Mouse (Mus musculus): ENCODE measurements at regions not wholly inside any gene's neighbourhood (a gene's known extent, or its start where the extent isn't known, plus 50 kb on each side); places are given as distances from the start of the nearest gene placed in this dataset.

DNA sequence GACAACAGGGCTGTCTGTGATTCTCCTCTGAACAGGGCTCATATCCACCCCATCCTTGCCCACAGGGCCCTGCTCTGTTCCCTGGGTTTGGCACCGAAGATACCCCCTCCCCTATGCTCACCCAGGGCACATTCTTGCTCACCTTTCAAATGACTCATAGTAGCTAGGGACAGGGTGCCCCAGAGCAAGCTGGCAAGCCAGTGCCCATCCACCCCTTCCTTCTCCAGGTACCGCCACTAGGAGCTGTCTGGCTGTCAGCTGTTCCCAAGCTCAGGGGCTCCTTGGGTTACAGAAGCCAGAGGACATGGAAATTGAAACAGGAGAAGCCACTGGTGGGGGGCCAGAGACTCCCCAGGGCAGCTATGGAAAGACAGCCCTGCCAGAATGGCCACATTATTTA lies 216.4 kb downstream of the Ly86 start:
- Histone ChIP-seq H3K27me3 (ENCODE audit: poor library complexity, severe bottlenecking) (0 out of 2 replicates have a peak, but pooled peaks cover 8% of the 10 kb centered on the region), H3K4me1 (peaks cover 34% of the 10 kb centered on the region), H3K4me3 (no peak overlapping the region), H3K27ac (peak overlapping the region; percentile 31), H3K9me3 (no peaks in the 10 kb centered on the region), H3K36me3 (replicated peaks) (no peaks in the 10 kb centered on the region)
- 67% methylated on average over 2 of the region's 2 CpGs for WGBS
- no peak for DNase-seq (ENCODE audit: extremely low spot score, low spot score)

DNA sequence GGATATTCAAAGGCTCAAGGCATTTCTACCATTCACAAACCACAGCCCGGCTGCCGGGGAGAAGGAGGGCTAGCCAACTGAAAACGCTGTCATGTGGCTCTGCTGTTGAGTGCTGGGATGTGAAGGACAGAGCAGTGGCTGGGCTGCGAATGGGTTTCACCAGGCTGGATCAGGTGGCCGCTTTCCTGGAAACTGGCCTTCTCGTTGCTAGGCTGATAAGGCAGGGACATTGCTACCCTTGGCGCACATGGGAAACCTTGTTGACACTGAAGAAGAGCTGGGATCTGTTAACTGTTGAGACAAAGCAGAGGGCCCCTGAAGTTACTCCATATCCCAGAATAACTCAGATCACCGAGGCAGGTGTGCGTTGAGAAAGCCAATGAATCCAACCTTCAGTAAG lies 216.1 kb upstream of the Rreb1 start:
- no peak for DNase-seq (ENCODE audit: extremely low spot score, low spot score)
- Histone ChIP-seq H3K36me3 (replicated peaks) (no peaks in the 10 kb centered on the region), H3K4me3 (no peak overlapping the region), H3K27ac (0 out of 2 replicates have a peak overlapping the region, but pooled peaks have one; percentile 51), H3K9me3 (no peaks in the 10 kb centered on the region), H3K4me1 (peaks cover 34% of the 10 kb centered on the region), H3K27me3 (ENCODE audit: poor library complexity, severe bottlenecking) (0 out of 2 replicates have a peak, but pooled peaks cover 8% of the 10 kb centered on the region)
- 59% methylated on average over 9 of the region's 9 CpGs for WGBS

DNA sequence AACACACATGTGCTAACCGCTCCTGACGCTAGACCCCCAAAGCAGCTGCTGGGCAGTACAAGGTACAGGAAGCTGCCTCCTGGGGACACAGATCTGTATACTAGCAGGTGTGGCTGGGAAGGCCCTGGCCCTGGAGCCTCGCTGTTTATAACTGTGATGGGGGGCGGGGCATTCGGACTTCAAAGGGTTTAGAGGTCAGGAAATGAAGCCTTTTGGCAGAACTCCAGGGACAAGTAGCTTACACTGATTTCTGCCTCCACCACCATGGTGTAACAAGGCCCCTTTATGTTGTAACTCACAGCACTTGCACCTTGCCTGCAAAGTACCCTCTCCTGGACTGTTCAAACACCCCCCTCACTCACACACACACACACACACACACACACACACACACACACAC lies 215.5 kb upstream of the Rreb1 start:
- Histone ChIP-seq H3K4me3 (no peak overlapping the region), H3K4me1 (peaks cover 34% of the 10 kb centered on the region), H3K27ac (0 out of 2 replicates have a peak overlapping the region, but pooled peaks have one; percentile 51), H3K36me3 (replicated peaks) (no peaks in the 10 kb centered on the region), H3K9me3 (no peaks in the 10 kb centered on the region), H3K27me3 (ENCODE audit: poor library complexity, severe bottlenecking) (0 out of 2 replicates have a peak, but pooled peaks cover 8% of the 10 kb centered on the region)
- WGBS = 50% methylated on average over 5 of the region's 5 CpGs
- DNase-seq (ENCODE audit: extremely low spot score, low spot score) = no peak

DNA sequence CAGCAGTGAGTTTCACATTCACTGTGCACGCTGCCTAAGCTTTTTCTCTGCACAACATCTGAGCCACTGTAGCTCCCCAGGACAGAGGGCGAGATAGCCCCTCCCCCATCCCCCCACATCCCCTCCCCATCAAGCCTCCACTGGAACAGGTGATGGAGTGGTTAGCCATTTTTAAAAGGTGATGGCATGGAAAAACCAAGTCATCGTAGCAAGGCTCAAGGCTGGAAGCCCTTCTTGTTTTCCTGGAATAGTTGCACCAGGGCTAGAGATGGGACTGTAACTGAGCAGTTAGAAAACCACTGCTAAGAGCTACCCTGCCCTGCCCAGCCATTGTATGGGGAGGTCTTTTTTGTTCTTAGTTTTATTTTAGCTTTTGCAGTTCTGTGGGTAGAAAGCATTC lies 209.1 kb upstream of the Rreb1 start:
- Histone ChIP-seq H3K27me3 (ENCODE audit: poor library complexity, severe bottlenecking) (no peaks in the 10 kb centered on the region), H3K9me3 (no peaks in the 10 kb centered on the region), H3K4me1 (no peaks in the 10 kb centered on the region), H3K36me3 (replicated peaks) (no peaks in the 10 kb centered on the region), H3K4me3 (no peak overlapping the region), H3K27ac (no peak overlapping the region)
- WGBS = 73% methylated on average over 3 of the region's 3 CpGs
- DNase-seq (ENCODE audit: extremely low spot score, low spot score) = no peak

DNA sequence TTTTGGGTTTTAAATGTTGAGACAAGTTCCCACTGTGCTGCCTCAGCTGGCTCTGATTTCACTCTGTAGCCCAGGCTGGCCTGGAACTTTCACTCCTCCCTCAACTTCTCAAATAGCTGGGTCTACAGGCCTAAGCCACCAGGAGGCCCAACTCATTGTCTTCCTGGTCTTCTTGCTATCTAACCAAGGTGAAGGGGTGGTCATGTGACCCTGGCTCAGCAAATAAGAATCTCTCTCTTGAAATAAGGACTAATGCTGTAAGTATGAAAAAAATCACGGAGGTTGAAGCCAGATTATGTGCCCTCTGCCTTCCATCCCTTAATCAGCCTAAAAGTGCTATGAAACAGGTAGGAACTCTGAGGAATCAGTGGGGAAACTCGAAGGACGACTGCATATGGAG lies 208.7 kb upstream of the Rreb1 start:
- Histone ChIP-seq H3K4me1 (no peaks in the 10 kb centered on the region), H3K27ac (no peak overlapping the region), H3K36me3 (replicated peaks) (no peaks in the 10 kb centered on the region), H3K27me3 (ENCODE audit: poor library complexity, severe bottlenecking) (no peaks in the 10 kb centered on the region), H3K4me3 (no peak overlapping the region), H3K9me3 (no peaks in the 10 kb centered on the region)
- no peak for DNase-seq (ENCODE audit: extremely low spot score, low spot score)
- 84% methylated on average over 3 of the region's 3 CpGs for WGBS

DNA sequence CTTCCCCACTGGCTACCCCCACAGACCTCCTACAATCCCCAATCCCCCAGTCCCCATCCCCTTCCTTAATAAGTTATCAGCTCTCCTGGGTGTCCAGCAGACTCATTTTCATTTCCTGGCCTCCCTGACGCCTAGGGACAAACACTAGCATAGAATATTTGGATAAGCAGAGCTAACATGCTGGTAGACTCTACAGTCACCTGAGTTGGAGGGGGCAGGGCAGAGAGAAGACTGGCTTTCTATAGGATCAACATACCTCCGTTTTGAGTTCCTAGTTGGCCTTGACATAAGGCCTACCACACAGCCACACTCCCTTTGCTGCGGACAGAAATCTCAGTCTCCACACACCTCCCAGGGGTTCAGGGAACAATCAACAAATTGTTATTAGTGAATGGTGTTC lies 205.2 kb upstream of the Rreb1 start:
- Histone ChIP-seq H3K4me3 (no peak overlapping the region), H3K27ac (no peak overlapping the region), H3K9me3 (no peaks in the 10 kb centered on the region), H3K27me3 (ENCODE audit: poor library complexity, severe bottlenecking) (no peaks in the 10 kb centered on the region), H3K4me1 (no peaks in the 10 kb centered on the region), H3K36me3 (replicated peaks) (no peaks in the 10 kb centered on the region)
- no peak for DNase-seq (ENCODE audit: extremely low spot score, low spot score)
- WGBS = 67% methylated on average over 3 of the region's 3 CpGs

DNA sequence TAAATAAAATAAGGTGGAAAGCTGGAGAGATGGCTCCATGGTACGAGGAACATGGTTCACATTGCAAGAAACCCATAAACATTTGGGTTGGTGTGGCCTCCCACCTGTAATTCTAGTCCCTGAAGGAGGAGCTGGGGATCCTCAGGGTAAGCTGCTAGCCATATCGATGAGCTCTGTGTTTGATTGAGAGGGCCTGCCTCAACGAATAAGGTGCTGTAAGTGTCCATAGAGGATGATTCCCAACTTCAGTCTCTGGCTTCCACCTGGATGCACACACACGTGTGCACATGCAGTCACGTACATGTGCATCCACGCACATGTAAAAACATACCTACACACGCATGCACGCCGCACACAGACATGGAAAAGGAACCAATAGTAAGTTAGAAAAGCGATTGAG lies 199.0 kb upstream of the Rreb1 start:
- no peaks in the 10 kb centered on the region for H3K36me3 ChIP-seq (replicated peaks)
- H3K27ac ChIP-seq = peak overlapping the region; percentile 79; the same call in 1 of the 2 replicates
- no peaks in the 10 kb centered on the region for H3K9me3 ChIP-seq
- H3K4me1 ChIP-seq = peaks cover 9% of the 10 kb centered on the region
- 88% methylated on average over 10 of the region's 10 CpGs for WGBS
- no peaks in the 10 kb centered on the region for H3K27me3 ChIP-seq (ENCODE audit: poor library complexity, severe bottlenecking)
- no peak for DNase-seq (ENCODE audit: extremely low spot score, low spot score)
- no peak overlapping the region for H3K4me3 ChIP-seq

DNA sequence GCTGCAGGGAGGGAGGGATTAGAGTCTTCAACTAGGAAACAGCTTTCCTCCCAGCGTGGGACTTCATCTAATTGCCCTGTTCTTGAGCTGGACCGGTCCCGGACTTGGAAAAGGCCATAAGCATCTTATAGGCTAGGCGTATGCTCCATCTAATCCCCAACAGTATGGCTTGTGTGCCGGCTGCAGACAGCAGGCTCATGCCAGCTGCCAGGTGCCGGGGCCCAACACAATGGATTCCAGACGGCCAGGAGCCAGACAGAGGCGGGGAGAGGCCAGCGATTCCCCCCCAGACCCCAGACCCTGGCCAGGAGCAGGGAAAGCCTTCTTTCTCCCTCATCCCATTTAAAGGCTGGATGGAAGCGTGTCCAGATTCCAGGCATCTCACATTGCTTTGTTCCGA lies 198.4 kb upstream of the Rreb1 start:
- 29% methylated on average over 11 of the region's 11 CpGs for WGBS
- peak; percentile 54 for DNase-seq (ENCODE audit: extremely low spot score, low spot score)
- Histone ChIP-seq H3K27me3 (ENCODE audit: poor library complexity, severe bottlenecking) (no peaks in the 10 kb centered on the region), H3K4me3 (no peak overlapping the region; the same call in 1 of the 2 replicates), H3K4me1 (peaks cover 9% of the 10 kb centered on the region), H3K36me3 (replicated peaks) (no peaks in the 10 kb centered on the region), H3K27ac (peak overlapping the region; percentile 79), H3K9me3 (no peaks in the 10 kb centered on the region)

DNA sequence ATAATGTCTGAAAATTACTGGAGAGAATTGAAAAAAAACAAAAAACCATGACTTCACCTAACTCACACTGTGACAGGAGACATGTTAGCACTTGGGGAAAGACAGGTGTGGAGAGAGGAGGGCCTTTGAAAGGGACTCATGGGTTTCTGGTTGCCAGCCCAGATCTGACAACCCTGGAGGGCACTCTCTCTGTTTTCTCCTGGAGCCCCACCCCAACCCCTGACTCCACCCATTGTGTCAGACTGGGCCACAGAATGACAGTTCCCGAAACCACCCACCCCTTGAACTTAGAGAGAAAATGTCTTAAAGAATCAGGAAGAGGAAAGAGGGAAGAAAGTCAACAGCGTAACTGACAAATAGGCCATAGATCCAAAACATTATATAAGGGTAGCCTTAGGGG lies 197.4 kb upstream of the Rreb1 start:
- no peaks in the 10 kb centered on the region for H3K27me3 ChIP-seq (ENCODE audit: poor library complexity, severe bottlenecking)

DNA sequence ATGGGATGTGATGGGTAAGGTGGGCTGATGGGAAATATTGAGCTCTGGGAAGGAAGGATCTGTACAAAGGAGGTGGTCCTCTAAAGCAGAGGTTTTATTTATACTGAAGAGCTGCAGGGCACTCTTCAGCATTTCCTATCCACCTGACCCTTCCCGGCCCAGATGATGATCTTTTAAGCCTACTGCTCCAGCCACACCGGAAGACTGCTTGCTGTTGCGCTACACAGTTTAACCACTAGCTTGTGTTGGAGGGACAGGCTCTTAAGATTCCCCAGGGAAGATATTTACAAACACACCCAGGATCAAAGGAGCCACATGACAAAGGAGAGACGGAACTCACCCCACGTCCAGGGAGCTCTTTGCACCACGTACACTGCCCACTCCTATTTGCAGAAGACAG lies 196.8 kb upstream of the Rreb1 start:
- H3K36me3 ChIP-seq (replicated peaks) = no peaks in the 10 kb centered on the region
- H3K4me1 ChIP-seq = peaks cover 9% of the 10 kb centered on the region
- no peak overlapping the region for H3K27ac ChIP-seq
- H3K27me3 ChIP-seq (ENCODE audit: poor library complexity, severe bottlenecking) = no peaks in the 10 kb centered on the region
- no peak for DNase-seq (ENCODE audit: extremely low spot score, low spot score)
- no peak overlapping the region for H3K4me3 ChIP-seq
- WGBS = 72% methylated on average over 6 of the region's 6 CpGs
- H3K9me3 ChIP-seq = no peaks in the 10 kb centered on the region

More for the DNA sequence above, 197.4 kb upstream of the Rreb1 start:
- 85% methylated on average over 2 of the region's 2 CpGs for WGBS
- Histone ChIP-seq H3K9me3 (no peaks in the 10 kb centered on the region), H3K4me3 (no peak overlapping the region), H3K27ac (no peak overlapping the region), H3K4me1 (peaks cover 9% of the 10 kb centered on the region), H3K36me3 (replicated peaks) (no peaks in the 10 kb centered on the region)
- no peak for DNase-seq (ENCODE audit: extremely low spot score, low spot score)

DNA sequence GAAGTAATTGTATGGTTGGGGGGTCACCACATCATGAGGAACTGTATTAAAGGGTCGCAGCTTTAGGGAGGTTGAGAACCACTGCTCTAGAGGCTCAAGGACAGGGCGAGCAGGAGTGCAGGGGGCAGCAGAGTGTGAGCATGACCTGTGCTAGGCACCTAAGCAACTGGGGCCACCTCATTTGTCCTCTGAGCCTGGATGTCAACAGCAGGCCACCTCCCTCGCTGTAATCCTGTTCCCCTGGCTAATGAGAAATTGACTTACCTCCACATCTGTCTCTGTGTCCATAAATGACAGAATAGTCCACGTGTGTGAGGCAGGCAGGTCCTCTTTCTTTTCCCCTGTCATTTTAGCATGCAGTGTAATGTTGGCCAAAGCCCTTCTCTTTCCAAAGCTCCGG lies 192.7 kb upstream of the Rreb1 start:
- H3K27me3 ChIP-seq (ENCODE audit: poor library complexity, severe bottlenecking) = no peaks in the 10 kb centered on the region
- no peaks in the 10 kb centered on the region for H3K4me1 ChIP-seq
- no peak for DNase-seq (ENCODE audit: extremely low spot score, low spot score)
- 79% methylated on average over 5 of the region's 5 CpGs for WGBS
- H3K4me3 ChIP-seq = no peak overlapping the region
- no peaks in the 10 kb centered on the region for H3K36me3 ChIP-seq (replicated peaks)
- H3K27ac ChIP-seq = no peak overlapping the region
- no peaks in the 10 kb centered on the region for H3K9me3 ChIP-seq

DNA sequence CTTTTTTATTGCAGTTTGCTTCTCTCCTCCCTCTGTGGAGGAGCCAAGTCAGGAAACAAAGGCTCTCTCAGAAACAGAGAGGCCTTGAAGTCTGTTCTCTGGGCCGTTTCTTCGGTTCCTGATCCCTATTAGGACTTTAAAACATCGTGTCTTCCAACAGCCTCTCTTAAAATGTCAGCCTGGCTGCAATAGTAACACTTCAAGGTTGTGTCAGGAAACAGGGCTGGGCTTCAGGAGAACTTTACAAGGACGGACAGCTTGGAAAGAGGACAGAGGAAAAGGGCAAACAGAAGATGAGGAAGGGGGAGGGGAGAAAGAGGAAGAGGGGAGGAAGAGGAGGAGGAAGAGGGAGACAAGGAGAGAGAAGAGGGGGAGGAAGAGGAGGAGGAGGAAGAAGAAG lies 191.7 kb upstream of the Rreb1 start:
- no peak for DNase-seq (ENCODE audit: extremely low spot score, low spot score)
- 62% methylated on average over 4 of the region's 4 CpGs for WGBS
- Histone ChIP-seq H3K36me3 (replicated peaks) (no peaks in the 10 kb centered on the region), H3K27ac (no peak overlapping the region), H3K4me3 (no peak overlapping the region), H3K9me3 (no peaks in the 10 kb centered on the region), H3K4me1 (no peaks in the 10 kb centered on the region; the same call in 1 of the 2 replicates), H3K27me3 (ENCODE audit: poor library complexity, severe bottlenecking) (no peaks in the 10 kb centered on the region)

DNA sequence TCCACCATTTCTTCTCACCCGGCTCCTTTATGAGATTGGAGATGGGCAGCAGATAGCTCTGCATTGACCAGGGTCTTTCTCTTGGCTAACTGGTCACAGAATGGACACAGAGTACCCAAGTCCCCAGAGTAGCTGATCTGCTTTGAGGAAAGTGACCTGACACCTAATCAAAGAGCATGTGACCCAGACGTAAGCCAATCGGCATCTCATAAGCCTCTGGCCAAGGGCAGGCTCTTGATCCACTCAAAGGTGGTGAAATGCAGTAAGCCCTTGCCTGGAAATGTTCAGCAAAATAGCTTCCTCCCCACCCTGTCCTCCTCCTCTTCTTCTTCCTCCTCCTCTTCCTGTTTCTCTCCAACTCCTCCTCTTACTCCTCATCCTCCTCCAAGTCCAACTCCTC lies 190.3 kb upstream of the Rreb1 start:
- no peak for DNase-seq (ENCODE audit: extremely low spot score, low spot score)
- Histone ChIP-seq H3K4me3 (no peak overlapping the region), H3K27ac (no peak overlapping the region), H3K36me3 (replicated peaks) (no peaks in the 10 kb centered on the region), H3K9me3 (no peaks in the 10 kb centered on the region), H3K27me3 (ENCODE audit: poor library complexity, severe bottlenecking) (no peaks in the 10 kb centered on the region), H3K4me1 (no peaks in the 10 kb centered on the region; the same call in 1 of the 2 replicates)
- WGBS = 91% methylated on average over 3 of the region's 3 CpGs

DNA sequence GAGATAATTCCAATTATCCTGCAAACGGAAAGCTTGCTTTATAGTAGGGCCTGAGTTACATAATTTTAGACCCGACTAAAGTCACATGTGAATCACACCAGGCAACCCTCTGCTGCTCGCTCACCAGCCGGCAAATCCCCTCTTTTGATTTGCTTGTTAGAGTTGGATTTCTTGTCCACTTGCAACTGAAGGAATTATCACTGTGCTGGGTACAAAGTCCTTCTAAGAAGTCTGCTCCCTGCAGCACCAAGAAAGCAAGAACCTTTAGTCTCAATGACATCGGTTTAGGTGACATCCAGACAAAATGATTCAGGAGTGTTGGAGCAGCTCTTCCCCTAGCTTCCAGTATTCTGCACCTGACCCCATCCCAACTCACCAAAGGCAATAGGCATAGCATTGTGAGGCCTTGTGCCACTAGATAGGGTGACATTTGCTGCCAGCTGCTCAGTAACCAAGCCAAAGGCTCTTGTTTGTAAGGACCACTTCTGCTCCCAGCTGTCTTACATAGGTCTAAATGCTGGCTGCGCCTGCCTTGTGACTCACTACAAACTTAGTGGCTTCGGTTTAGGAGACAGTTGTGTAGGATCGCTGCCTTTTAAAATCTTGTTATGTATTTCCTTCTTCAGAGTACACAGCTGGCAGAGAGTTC lies 189.5 kb upstream of the Rreb1 start:
- no peaks in the 10 kb centered on the region for H3K9me3 ChIP-seq
- no peaks in the 10 kb centered on the region; the same call in 1 of the 2 replicates for H3K4me1 ChIP-seq
- WGBS = 92% methylated on average over 8 of the region's 8 CpGs
- no peaks in the 10 kb centered on the region for H3K27me3 ChIP-seq (ENCODE audit: poor library complexity, severe bottlenecking)
- no peak for DNase-seq (ENCODE audit: extremely low spot score, low spot score)
- no peak overlapping the region for H3K4me3 ChIP-seq
- no peaks in the 10 kb centered on the region for H3K36me3 ChIP-seq (replicated peaks)
- H3K27ac ChIP-seq = no peak overlapping the region

Data from forebrain, embryonic 10.5 days (tissue).